8 mouse cellular contexts compared by ENCODE assay signal in the genomic region with DNA sequence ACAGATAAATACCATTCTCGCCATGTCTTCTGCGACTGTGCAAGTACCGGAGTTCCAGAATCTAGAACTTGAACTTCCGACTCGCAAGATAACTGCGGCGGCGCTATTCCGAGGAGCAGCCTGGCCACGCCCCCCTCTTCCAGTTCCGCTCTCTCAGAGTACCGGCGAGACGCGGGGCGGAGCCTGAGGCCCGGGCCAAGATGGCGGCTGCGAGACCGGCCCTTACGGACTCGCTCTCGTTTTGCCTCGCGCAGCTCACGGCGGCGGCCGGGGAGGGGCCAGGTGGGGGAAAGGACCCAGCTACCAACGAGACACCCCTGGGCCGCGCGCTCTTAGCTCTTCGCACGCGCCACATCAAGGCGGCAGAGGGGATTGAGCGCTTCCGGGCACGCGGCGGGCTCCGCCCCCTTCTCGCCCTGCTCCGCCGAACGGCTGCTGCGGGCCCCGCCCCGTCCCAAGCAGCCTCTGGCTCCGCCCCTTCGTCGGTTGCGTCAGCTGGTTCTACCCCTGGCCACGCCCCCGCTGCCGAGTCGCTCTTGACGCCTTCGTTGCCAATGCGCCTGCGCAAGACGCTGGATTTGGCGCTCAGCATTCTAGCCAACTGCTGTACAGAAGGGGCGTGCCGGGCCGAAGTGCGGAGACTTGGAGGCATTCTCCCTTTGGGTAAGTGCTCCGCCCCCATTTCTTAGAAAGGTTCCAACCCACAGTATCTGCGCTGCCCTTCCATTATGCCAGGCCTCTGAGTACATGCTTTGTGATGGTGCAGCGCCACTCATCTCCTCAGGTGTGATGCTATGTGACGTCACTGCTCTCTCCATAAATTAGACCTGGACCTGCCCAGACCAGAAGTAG. TPM values are rescaled to one million over a fixed set of nuclear protein-coding genes. Genes with fewer than 3 reads are reported as not detected.
DNase-seq lines count a peak whose midpoint lies in the region; ATAC-seq lines count a peak whose summit lies in the region.

A gene (minus strand): TSS at position 105 of the 852 bp plus-strand sequence.

- ATAC-seq in erythroblast, adult 5-6 weeks (replicated peaks; ENCODE audit: low FRiP score, poor library complexity, severe bottlenecking), result peak; percentile 77
- peak; percentile 92 for ATAC-seq in kidney, embryonic 15.5 days (replicated peaks; ENCODE audit: low FRiP score)
- ATAC-seq in monocyte, adult 5-6 weeks (replicated peaks; ENCODE audit: insufficient number of reproducible peaks, low FRiP score, low TSS enrichment, poor library complexity, severe bottlenecking), result peak; percentile 67

- peaks cover 45% of the 10 kb centered on the region for H3K36me3 ChIP-seq in heart, embryonic 10.5 days
- H3K36me3 ChIP-seq in kidney, embryonic 15.5 days, result peaks cover 42% of the 10 kb centered on the region

- no peaks in the 10 kb centered on the region for H3K27me3 ChIP-seq in heart, embryonic 10.5 days (ENCODE audit: insufficient read depth, poor library complexity, severe bottlenecking)
- H3K27me3 ChIP-seq in kidney, embryonic 15.5 days, result no peaks in the 10 kb centered on the region

- no peaks in the 10 kb centered on the region for H3K9me3 ChIP-seq in heart, embryonic 10.5 days
- H3K9me3 ChIP-seq in kidney, embryonic 15.5 days (replicated peaks), result no peaks in the 10 kb centered on the region

- peak within 1 kb of the TSS; percentile 77 for H3K4me2 ChIP-seq in kidney, embryonic 15.5 days

- peak; percentile 100 for DNase-seq in B cell, adult 2 months
- DNase-seq in brain, adult 2 months (ENCODE audit: low read depth, low spot score), result peak; percentile 99
- DNase-seq in heart, embryonic 10.5 days (ENCODE audit: low spot score), result peak; percentile 100
- DNase-seq in liver, result peak; percentile 100
- peak; percentile 100 for DNase-seq in spleen, postnatal 4 days (ENCODE audit: low spot score in 2 of 2)

- peak within 1 kb of the TSS; percentile 79 for H3K4me3 ChIP-seq in heart, embryonic 10.5 days
- H3K4me3 ChIP-seq in kidney, embryonic 15.5 days (replicated peaks), result peak within 1 kb of the TSS; percentile 74

- H3K4me1 ChIP-seq in heart, embryonic 10.5 days, result peaks cover 23% of the 10 kb centered on the region
- H3K4me1 ChIP-seq in kidney, embryonic 15.5 days, result peaks cover 22% of the 10 kb centered on the region

- WGBS in heart, embryonic 10.5 days, result under 1% methylated on average over 72 of the region's 72 CpGs
- under 1% methylated on average over 72 of the region's 72 CpGs for WGBS in kidney, embryonic 15.5 days

- H3K27ac ChIP-seq in heart, embryonic 10.5 days, result peak within 1 kb of the TSS; percentile 97
- peak within 1 kb of the TSS; percentile 99 for H3K27ac ChIP-seq in kidney, embryonic 15.5 days

- H3K9ac ChIP-seq in kidney, embryonic 15.5 days, result peak within 1 kb of the TSS; percentile 75

RNA-seq across cellular contexts. Expression of the gene that starts here (rescaled TPM):
- total RNA-seq in erythroblast, adult 5-6 weeks (2015; ENCODE audit: low replicate concordance), result 1.7 and 3.3 TPM in 2 replicates
- 1.8 and 2.7 TPM in 2 replicates for total RNA-seq in erythroblast, adult 5-6 weeks (2017; ENCODE audit: low replicate concordance)
- polyA plus RNA-seq in heart, embryonic 10.5 days (2016; fragmentation: Nextera tagmentation; extraction: Ambion mirVana), result 7.1 and 7.2 TPM in 2 replicates
- 8.3 and 8.7 TPM in 2 replicates for polyA plus RNA-seq in kidney, embryonic 15.5 days (2015; fragmentation: Nextera tagmentation; extraction: Ambion mirVana)
- 4.9 to 6.2 TPM (median 5.5 TPM) in 3 replicates for total RNA-seq in monocyte, adult 5-6 weeks (2017)

Comparison
In these comparisons a context has a peak if more than half of its experiments do, and no peak if none do; other contexts are left out.
1. Peak in every context shown above with its lines: DNase-seq, ATAC-seq, H3K4me3 ChIP-seq and H3K27ac ChIP-seq.